Mouse (Mus musculus): Measurements from ENCODE around the gene Siae. TPM values are rescaled to one million over a fixed set of nuclear protein-coding genes. Genes with fewer than 3 reads are reported as not detected.
A peak's percentile ranks its signal among the peaks of the same experiment; 100 is the strongest.

Gene Siae
- total RNA-seq (2014; rRNA removed), result 27.5 and 27.9 TPM in 2 replicates
- polyA plus RNA-seq (2012; rRNA removed), result 17.4 and 17.7 TPM in 2 replicates

GRCm38 (mm10) chr9:37554838-37555748 is at the start of gene Siae:
Siae (plus strand) TSS chr9:37555698.
- TF ChIP-seq POLR2A (IDR thresholded peaks at IDR 0.05; ENCODE audit: extremely low read depth, insufficient read depth, low read length) (no peak), CTCF (IDR thresholded peaks at IDR 0.05; ENCODE audit: low read depth, low read length) (no peak)
- Histone ChIP-seq H3K4me3 (ENCODE audit: insufficient read depth, low read depth, low read length) (no peak within 1 kb of the TSS), H3K36me3 (ENCODE audit: control insufficient read depth, insufficient read depth, low read length) (no peaks in the 10 kb centered on the region), H3K9ac (ENCODE audit: low read depth, low read length) (no peak within 1 kb of the TSS), H3K79me2 (ENCODE audit: control insufficient read depth, insufficient read depth, low read length) (no peaks in the 10 kb centered on the region), H3K27ac (replicated peaks; ENCODE audit: insufficient read depth, low read depth, low read length) (no peak within 1 kb of the TSS), H3K27me3 (ENCODE audit: control insufficient read depth, insufficient read depth, low read length) (peaks cover 7% of the 10 kb centered on the region; the same call in 1 of the 2 replicates), H3K4me1 (ENCODE audit: control insufficient read depth, insufficient read depth, low read length) (peaks cover 3% of the 10 kb centered on the region; the same call in 1 of the 2 replicates)
- WGBS, result 60% methylated on average over 7 of the region's 7 CpGs
- DNase-seq (ENCODE audit: extremely low read depth, low read depth, low spot score), result no peak

- Histone ChIP-seq H3K4me1 (ENCODE audit: control insufficient read depth, insufficient read depth, low read length) (no peaks in the 10 kb centered on the region), H3K36me3 (ENCODE audit: control insufficient read depth, insufficient read depth, low read length) (no peaks in the 10 kb centered on the region), H3K27ac (replicated peaks; ENCODE audit: insufficient read depth, low read depth, low read length) (no peak overlapping the region), H3K9ac (ENCODE audit: low read depth, low read length) (no peak overlapping the region), H3K4me3 (ENCODE audit: insufficient read depth, low read depth, low read length) (no peak overlapping the region), H3K27me3 (ENCODE audit: control insufficient read depth, insufficient read depth, low read length) (no peaks in the 10 kb centered on the region), H3K79me2 (ENCODE audit: control insufficient read depth, insufficient read depth, low read length) (peaks cover 19% of the 10 kb centered on the region; the same call in 1 of the 2 replicates)
- 95% methylated on average over 1 of the region's 1 CpGs for WGBS
- DNase-seq (ENCODE audit: extremely low read depth, low read depth, low spot score), result no peak
- TF ChIP-seq POLR2A (IDR thresholded peaks at IDR 0.05; ENCODE audit: extremely low read depth, insufficient read depth, low read length) (no peak), CTCF (IDR thresholded peaks at IDR 0.05; ENCODE audit: low read depth, low read length) (no peak)
These were observed 49.5 kb upstream of the Siae start for GRCm38 (mm10) chr9:37506023-37506422.

GRCm38 (mm10) chr9:37512097-37512496 is 43.4 kb upstream of the Siae start:
- Histone ChIP-seq H3K36me3 (ENCODE audit: control insufficient read depth, insufficient read depth, low read length) (no peaks in the 10 kb centered on the region), H3K27me3 (ENCODE audit: control insufficient read depth, insufficient read depth, low read length) (no peaks in the 10 kb centered on the region), H3K27ac (replicated peaks; ENCODE audit: insufficient read depth, low read depth, low read length) (no peak overlapping the region), H3K79me2 (ENCODE audit: control insufficient read depth, insufficient read depth, low read length) (peaks cover 3% of the 10 kb centered on the region; the same call in 1 of the 2 replicates), H3K4me1 (ENCODE audit: control insufficient read depth, insufficient read depth, low read length) (no peaks in the 10 kb centered on the region), H3K9ac (ENCODE audit: low read depth, low read length) (no peak overlapping the region), H3K4me3 (ENCODE audit: insufficient read depth, low read depth, low read length) (no peak overlapping the region)
- DNase-seq (ENCODE audit: extremely low read depth, low read depth, low spot score), result no peak
- peak; percentile 16; the same call in 1 of the 2 replicates for TF ChIP-seq CTCF (IDR thresholded peaks at IDR 0.05; ENCODE audit: low read depth, low read length)
- TF ChIP-seq POLR2A (IDR thresholded peaks at IDR 0.05; ENCODE audit: extremely low read depth, insufficient read depth, low read length), result no peak
- WGBS, result 85% methylated on average over 2 of the region's 2 CpGs

- H3K9ac ChIP-seq (ENCODE audit: low read depth, low read length), result no peak overlapping the region
These were observed 41.0 kb upstream of the Siae start for GRCm38 (mm10) chr9:37514456-37514855.

GRCm38 (mm10) chr9:37517467-37517866 is 38.0 kb upstream of the Siae start:
- no peak for DNase-seq (ENCODE audit: extremely low read depth, low read depth, low spot score)
- 63% methylated on average over 1 of the region's 1 CpGs for WGBS

More at GRCm38 (mm10) chr9:37514456-37514855, 41.0 kb upstream of the Siae start:
- no peaks in the 10 kb centered on the region; the same call in 1 of the 2 replicates for H3K36me3 ChIP-seq (ENCODE audit: control insufficient read depth, insufficient read depth, low read length)
- no peak for DNase-seq (ENCODE audit: extremely low read depth, low read depth, low spot score)
- H3K79me2 ChIP-seq (ENCODE audit: control insufficient read depth, insufficient read depth, low read length), result no peaks in the 10 kb centered on the region; the same call in 1 of the 2 replicates
- no peaks in the 10 kb centered on the region for H3K4me1 ChIP-seq (ENCODE audit: control insufficient read depth, insufficient read depth, low read length)
- 77% methylated on average over 3 of the region's 3 CpGs for WGBS
- no peak overlapping the region for H3K27ac ChIP-seq (replicated peaks; ENCODE audit: insufficient read depth, low read depth, low read length)
- TF ChIP-seq CTCF (IDR thresholded peaks at IDR 0.05; ENCODE audit: low read depth, low read length) (no peak), POLR2A (IDR thresholded peaks at IDR 0.05; ENCODE audit: extremely low read depth, insufficient read depth, low read length) (no peak)
- no peak overlapping the region for H3K4me3 ChIP-seq (ENCODE audit: insufficient read depth, low read depth, low read length)
- H3K27me3 ChIP-seq (ENCODE audit: control insufficient read depth, insufficient read depth, low read length), result no peaks in the 10 kb centered on the region

More at GRCm38 (mm10) chr9:37517467-37517866, 38.0 kb upstream of the Siae start:
- Histone ChIP-seq H3K36me3 (ENCODE audit: control insufficient read depth, insufficient read depth, low read length) (peaks cover 10% of the 10 kb centered on the region), H3K27ac (replicated peaks; ENCODE audit: insufficient read depth, low read depth, low read length) (no peak overlapping the region), H3K9ac (ENCODE audit: low read depth, low read length) (no peak overlapping the region), H3K27me3 (ENCODE audit: control insufficient read depth, insufficient read depth, low read length) (no peaks in the 10 kb centered on the region), H3K4me1 (ENCODE audit: control insufficient read depth, insufficient read depth, low read length) (no peaks in the 10 kb centered on the region), H3K79me2 (ENCODE audit: control insufficient read depth, insufficient read depth, low read length) (no peaks in the 10 kb centered on the region; the same call in 1 of the 2 replicates), H3K4me3 (ENCODE audit: insufficient read depth, low read depth, low read length) (no peak overlapping the region)
- TF ChIP-seq POLR2A (IDR thresholded peaks at IDR 0.05; ENCODE audit: extremely low read depth, insufficient read depth, low read length), result no peak
- TF ChIP-seq CTCF (IDR thresholded peaks at IDR 0.05; ENCODE audit: low read depth, low read length), result no peak

Measured in liver, adult 2 months (tissue).